Mouse (Mus musculus): ENCODE data around the gene Trim50. TPM values are rescaled to one million over a fixed set of nuclear protein-coding genes. Genes with fewer than 3 reads are reported as not detected.

Gene Trim50
- polyA plus RNA-seq, 1 experiment from 2014 or later = not detected

Small RNAs within 50 kb of the gene (microRNA-seq; reads per million reads assigned to microRNA genes)
- 1.2 reads per million for gene Mir7033 (ENCODE audit: borderline number of aligned reads)

Other genes with a start within 250 kb of the Trim50 start
- gene Tbl2, start 203.6 kb upstream of the Trim50 start, polyA plus RNA-seq (2015; fragmentation: Nextera tagmentation; extraction: Ambion mirVana) = 13.1 and 13.7 TPM in 2 replicates
- 88.1 and 99.0 TPM in 2 replicates for gene Bcl7b, start 185.0 kb upstream of the Trim50 start, polyA plus RNA-seq (2015; fragmentation: Nextera tagmentation; extraction: Ambion mirVana)
- gene Baz1b, start 166.0 kb upstream of the Trim50 start, polyA plus RNA-seq (2015; fragmentation: Nextera tagmentation; extraction: Ambion mirVana) = 34.5 and 37.0 TPM in 2 replicates
- 0.33 and 0.64 TPM in 2 replicates for gene Fzd9, start 102.1 kb upstream of the Trim50 start, polyA plus RNA-seq (2015; fragmentation: Nextera tagmentation; extraction: Ambion mirVana)
- 0.16 TPM in 1 of 2 replicates, not detected in the other for gene Fkbp6, start 3.3 kb upstream of the Trim50 start, polyA plus RNA-seq (2015; fragmentation: Nextera tagmentation; extraction: Ambion mirVana)
- gene Nsun5, start 16.7 kb downstream of the Trim50 start, polyA plus RNA-seq (2015; fragmentation: Nextera tagmentation; extraction: Ambion mirVana) = 37.5 and 40.1 TPM in 2 replicates
- 8.5 and 10.4 TPM in 2 replicates for gene Pom121, start 41.3 kb downstream of the Trim50 start, polyA plus RNA-seq (2015; fragmentation: Nextera tagmentation; extraction: Ambion mirVana)
- gene Hip1, start 191.8 kb downstream of the Trim50 start, polyA plus RNA-seq (2015; fragmentation: Nextera tagmentation; extraction: Ambion mirVana) = 2.4 and 2.7 TPM in 2 replicates
- not detected in 2 replicates for gene Ccl26, start 210.3 kb downstream of the Trim50 start, polyA plus RNA-seq (2015; fragmentation: Nextera tagmentation; extraction: Ambion mirVana)
- 32.0 and 35.5 TPM in 2 replicates for gene Ccl24, start 219.8 kb downstream of the Trim50 start, polyA plus RNA-seq (2015; fragmentation: Nextera tagmentation; extraction: Ambion mirVana)